Mouse (Mus musculus) forebrain, postnatal 0 days (tissue): ENCODE data around the gene Utp18. TPM values are rescaled to one million over a fixed set of nuclear protein-coding genes. Genes with fewer than 3 reads are reported as not detected.
"Not testable (repeated sequence)": the region's sequence is repeated elsewhere in the genome, so short reads cannot be mapped to it uniquely, and the experiment has no call there.

ENCODE experiments used
- ATAC-seq: fragments of 200-750 bp; cut with Nextera tagmentation; 2 replicates; pipeline ENCODE4 v1.8.0; 2017; ENCODE audit warnings: mild to moderate bottlenecking, moderate library complexity
- DNase-seq: peaks from one replicate; pipeline ENCODE4 v3.0.0-alpha.2; 2015
- H3K27ac ChIP-seq: fragments of 300-500 bp; sonication (generic); 2 replicates; pipeline ENCODE4 v1.5.1; 2014; ENCODE audit warnings: low read depth, mild to moderate bottlenecking, antibody characterized with exemption, low read length, moderate library complexity, mixed read lengths
- H3K27me3 ChIP-seq: fragments of 300-500 bp; sonication (generic); 2 replicates; pipeline ENCODE4 v1.6.1; 2014; ENCODE audit warnings: mild to moderate bottlenecking, low read length, mixed read lengths; ENCODE audit not compliant: insufficient read depth
- H3K36me3 ChIP-seq: fragments of 300-500 bp; sonication (generic); 2 replicates; pipeline ENCODE4 v1.6.1; 2014; ENCODE audit warnings: mild to moderate bottlenecking, moderate library complexity; ENCODE audit not compliant: insufficient read depth
- H3K4me1 ChIP-seq: fragments of 300-500 bp; sonication (generic); 2 replicates; pipeline ENCODE4 v1.6.1; 2014; ENCODE audit warnings: antibody characterized with exemption; ENCODE audit not compliant: insufficient read depth
- H3K4me2 ChIP-seq: fragments of 300-500 bp; sonication (generic); 2 replicates; pipeline ENCODE4 v1.6.1; 2014; ENCODE audit warnings: low read depth, mild to moderate bottlenecking, moderate library complexity
- H3K4me3 ChIP-seq: fragments of 300-500 bp; sonication (generic); 2 replicates; pipeline ENCODE4 v1.5.1; 2014; ENCODE audit warnings: low read depth, low read length, mixed read lengths
- H3K9ac ChIP-seq: fragments of 300-500 bp; sonication (generic); 2 replicates; pipeline ENCODE4 v1.6.1; 2014; ENCODE audit warnings: mild to moderate bottlenecking
- H3K9me3 ChIP-seq: fragments of 300-500 bp; sonication (generic); 2 replicates; pipeline ENCODE4 v1.6.1; 2016; ENCODE audit warnings: low read length
- CTCF ChIP-seq: sonication (generic); IDR thresholded peaks from 2 replicates; pipeline ENCODE4 v1.5.1; 2016; ENCODE audit warnings: antibody characterized with exemption, control low read depth, low read depth
- WGBS: fragments of 180-500 bp; shearing (Covaris S2); extraction: QIAGEN DNeasy Blood & Tissue Kit; methylation state at CpG from one replicate; pipeline ENCODE4 v1.1.7; 2014; 5-methylcytosine and 5-hydroxymethylcytosine counted together
- polyA plus RNA-seq: library from polyadenylated mRNA; unstranded; fragments of >200 nt; fragmentation: Nextera tagmentation; extraction: Ambion mirVana; gene quantifications from 2 replicates; pipeline ENCODE4 v1.2.1, GENCODE M21; 2015
- total RNA-seq: library from RNA; depleted of rRNA; stranded (reverse); fragments of >200 nt; gene quantifications from 2 replicates; pipeline ENCODE4 v1.2.3, GENCODE M21; 2014; rRNA removed

Gene Utp18
- 38.4 and 38.9 TPM in 2 replicates for total RNA-seq
- 26.0 and 27.5 TPM in 2 replicates for polyA plus RNA-seq

DNA sequence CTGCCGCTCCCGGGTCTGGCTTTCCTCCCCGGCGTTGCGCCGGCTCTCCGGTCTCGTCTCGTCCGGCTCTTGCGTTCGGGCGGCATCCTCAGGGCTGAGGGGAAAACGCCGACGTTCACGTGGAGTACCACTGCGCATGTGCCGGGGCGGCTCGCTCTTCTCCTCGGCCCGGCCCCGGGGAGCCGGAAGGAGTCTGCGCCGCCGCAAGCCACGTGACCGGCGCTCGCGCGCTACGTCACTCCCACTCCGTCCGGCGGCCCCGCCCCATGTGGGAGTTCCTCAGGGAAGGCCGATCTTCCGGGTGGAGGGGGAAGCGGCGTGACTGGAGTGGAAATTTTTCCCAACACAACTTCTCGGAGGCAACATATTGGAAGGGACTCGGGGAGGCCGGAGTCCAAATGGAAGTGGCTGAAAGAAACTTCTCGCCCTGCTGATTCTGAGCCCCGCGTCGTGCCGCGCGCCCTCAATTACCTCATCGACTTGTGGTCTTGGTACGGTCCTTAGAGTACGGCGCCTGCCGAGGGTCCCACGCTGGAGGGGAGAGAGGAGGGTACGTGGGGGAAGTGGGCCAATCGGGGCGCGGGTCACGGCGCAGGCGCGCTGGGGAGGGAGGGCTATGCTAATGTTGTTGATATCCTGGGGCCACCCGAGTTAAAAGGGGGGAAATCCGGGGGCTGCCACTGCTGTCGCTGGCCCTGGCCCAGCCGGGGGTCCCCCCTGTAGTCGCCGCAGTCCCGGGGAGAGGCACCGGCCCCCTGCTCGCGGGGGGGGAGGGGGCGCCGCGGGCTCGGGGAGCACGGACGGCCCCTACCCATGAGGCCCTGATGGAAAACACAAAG is at the start of gene Utp18, which contains the start of gene Mbtd1:
TSS of gene Utp18 (minus strand) at position 195 of the 839 bp plus-strand sequence.
TSS of gene Mbtd1 (plus strand) at position 281 of the 839 bp plus-strand sequence.
- Histone ChIP-seq H3K27me3 (no peaks in the 10 kb centered on the region), H3K9ac (peak within 1 kb of the TSS; percentile 86), H3K4me2 (peak within 1 kb of the TSS; percentile 92), H3K9me3 (no peaks in the 10 kb centered on the region), H3K36me3 (peaks cover 2% of the 10 kb centered on the region; the same call in 1 of the 2 replicates), H3K4me1 (peaks cover 13% of the 10 kb centered on the region), H3K27ac (peak within 1 kb of the TSS; percentile 96), H3K4me3 (peak within 1 kb of the TSS; percentile 88)
- WGBS: 1% methylated on average over 83 of the region's 83 CpGs
- peak; percentile 97 for ATAC-seq
- no peak for TF ChIP-seq CTCF
- DNase-seq: peak; percentile 100

DNA sequence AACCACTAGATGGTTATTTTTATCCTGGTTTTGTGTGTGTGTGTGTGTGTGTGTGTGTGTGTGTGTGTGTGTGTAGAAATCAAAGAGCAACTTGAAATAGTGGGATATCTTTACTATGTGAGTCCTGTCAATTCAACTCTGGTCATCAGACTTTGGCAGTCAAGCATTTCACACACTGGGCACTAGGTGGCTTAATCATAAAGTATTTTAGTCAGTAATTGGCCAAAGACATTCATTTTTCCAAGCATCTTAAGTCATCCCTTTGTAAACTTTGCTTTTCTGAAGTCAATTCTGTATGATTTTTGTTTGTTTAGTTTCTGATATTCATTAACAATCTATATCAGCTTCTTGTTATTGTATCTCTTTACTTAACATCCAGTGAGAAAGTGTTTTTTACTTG is 43.5 kb upstream of the Utp18 start:
- no peaks in the 10 kb centered on the region for H3K9me3 ChIP-seq
- H3K4me2 ChIP-seq: no peak overlapping the region
- no peak for ATAC-seq
- no peak overlapping the region for H3K27ac ChIP-seq
- TF ChIP-seq CTCF: no peak
- H3K27me3 ChIP-seq: no peaks in the 10 kb centered on the region
- no peak for DNase-seq
- H3K4me1 ChIP-seq: no peaks in the 10 kb centered on the region
- H3K4me3 ChIP-seq: no peak overlapping the region
- peaks cover 66% of the 10 kb centered on the region for H3K36me3 ChIP-seq
- H3K9ac ChIP-seq: no peak overlapping the region

DNA sequence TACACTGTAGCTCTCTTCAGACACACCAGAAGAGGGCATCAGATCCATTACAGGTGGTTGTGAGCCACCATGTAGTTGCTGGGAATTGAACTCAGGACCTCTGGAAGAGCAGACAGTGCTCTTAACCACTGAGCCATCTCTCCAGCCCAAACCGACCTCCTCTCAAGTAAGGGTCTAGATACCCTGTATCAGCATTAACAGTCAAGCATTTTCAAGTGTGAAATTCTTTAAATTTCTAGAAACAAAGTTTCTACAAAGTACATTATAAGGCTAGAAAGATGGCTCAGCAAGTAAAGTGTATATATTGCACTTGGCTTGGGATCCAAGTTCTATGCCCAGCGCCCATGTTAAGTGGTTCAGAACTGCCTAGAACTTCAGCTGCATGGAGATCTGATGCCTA is 29.5 kb upstream of the Utp18 start:
- not testable (repeated sequence) for H3K4me1 ChIP-seq, H3K4me3 ChIP-seq, H3K9ac ChIP-seq, H3K27ac ChIP-seq, H3K9me3 ChIP-seq, DNase-seq, ATAC-seq, H3K27me3 ChIP-seq, H3K4me2 ChIP-seq
- H3K36me3 ChIP-seq: peaks cover 33% of the 10 kb centered on the region
- WGBS: 97% methylated on average over 2 of the region's 2 CpGs

DNA sequence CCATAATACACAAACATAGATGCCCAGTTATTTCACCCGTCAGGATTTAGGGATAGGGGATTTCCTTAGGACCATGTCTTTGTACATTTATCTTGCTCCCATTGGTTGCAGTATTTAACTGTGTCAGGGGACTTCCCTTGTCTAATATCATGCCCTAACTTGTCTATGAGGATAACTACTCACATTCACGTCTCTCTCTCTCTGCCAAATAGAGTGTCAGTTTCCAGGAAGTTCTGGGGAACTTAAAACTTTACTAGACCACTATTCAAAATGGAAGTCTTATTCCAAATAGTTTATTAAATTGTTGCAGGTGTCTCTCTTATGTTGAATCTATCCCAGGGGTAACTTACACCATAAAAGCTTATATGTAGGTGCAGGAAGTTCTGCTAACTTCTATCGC is 26.0 kb upstream of the Utp18 start:
- peaks cover 35% of the 10 kb centered on the region for H3K36me3 ChIP-seq
- H3K4me1 ChIP-seq: no peaks in the 10 kb centered on the region
- H3K4me3 ChIP-seq: no peak overlapping the region
- no peak for DNase-seq
- TF ChIP-seq CTCF: no peak
- no peak overlapping the region for H3K9ac ChIP-seq
- no peak for ATAC-seq
- no peaks in the 10 kb centered on the region for H3K27me3 ChIP-seq
- 88% methylated on average over 3 of the region's 3 CpGs for WGBS
- H3K27ac ChIP-seq: no peak overlapping the region
- no peaks in the 10 kb centered on the region for H3K9me3 ChIP-seq
- H3K4me2 ChIP-seq: no peak overlapping the region

DNA sequence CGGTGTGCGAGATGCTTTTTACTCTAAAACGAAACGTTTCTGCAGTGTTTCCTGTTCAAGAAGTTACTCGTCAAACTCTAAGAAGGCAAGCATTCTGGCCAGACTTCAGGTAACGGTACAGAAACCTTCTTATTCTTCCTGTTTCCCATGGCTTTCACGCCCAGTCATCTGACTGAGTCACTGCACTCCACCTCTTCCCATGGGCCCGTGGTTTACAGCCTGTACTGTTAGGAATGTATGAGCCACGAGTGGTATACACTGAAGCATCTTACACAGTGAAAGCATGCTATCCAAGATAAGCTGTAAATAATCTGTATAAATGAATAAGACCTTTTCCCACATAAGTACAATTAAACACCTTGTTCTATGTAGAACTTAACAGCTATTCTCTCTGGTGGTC is 23.3 kb upstream of the Utp18 start:
- no peaks in the 10 kb centered on the region for H3K4me1 ChIP-seq
- no peak overlapping the region for H3K4me3 ChIP-seq
- WGBS: 89% methylated on average over 9 of the region's 9 CpGs
- DNase-seq: no peak
- H3K36me3 ChIP-seq: peaks cover 44% of the 10 kb centered on the region
- TF ChIP-seq CTCF: no peak
- H3K27me3 ChIP-seq: no peaks in the 10 kb centered on the region
- no peak overlapping the region for H3K4me2 ChIP-seq
- H3K27ac ChIP-seq: no peak overlapping the region
- ATAC-seq: no peak
- no peaks in the 10 kb centered on the region for H3K9me3 ChIP-seq
- no peak overlapping the region for H3K9ac ChIP-seq

DNA sequence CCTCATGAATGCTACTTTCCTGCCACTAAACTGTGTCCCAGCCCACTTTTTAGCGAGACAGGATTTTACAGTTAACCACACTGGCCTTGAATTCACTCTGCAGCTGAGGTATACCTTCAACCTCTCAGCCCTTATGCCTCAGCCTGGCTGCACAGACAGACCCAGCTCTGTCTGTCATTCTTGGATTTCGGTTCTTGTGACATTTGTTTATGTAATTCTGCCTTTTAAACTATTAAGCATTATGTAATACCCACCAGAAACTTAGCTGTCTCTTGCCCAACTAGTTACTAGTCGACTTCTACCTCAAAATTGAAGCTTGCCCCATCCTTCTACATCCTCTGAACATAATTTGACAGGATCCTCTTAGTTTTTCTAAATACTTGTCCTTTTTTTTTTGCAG is 22.3 kb upstream of the Utp18 start:
- H3K4me2 ChIP-seq: no peak overlapping the region
- peaks cover 40% of the 10 kb centered on the region for H3K36me3 ChIP-seq
- no peak for TF ChIP-seq CTCF
- H3K4me1 ChIP-seq: no peaks in the 10 kb centered on the region
- H3K27ac ChIP-seq: no peak overlapping the region
- WGBS: 90% methylated on average over 3 of the region's 3 CpGs
- no peak for DNase-seq
- H3K27me3 ChIP-seq: no peaks in the 10 kb centered on the region
- H3K9me3 ChIP-seq: no peaks in the 10 kb centered on the region
- no peak overlapping the region for H3K4me3 ChIP-seq
- H3K9ac ChIP-seq: no peak overlapping the region
- no peak for ATAC-seq

DNA sequence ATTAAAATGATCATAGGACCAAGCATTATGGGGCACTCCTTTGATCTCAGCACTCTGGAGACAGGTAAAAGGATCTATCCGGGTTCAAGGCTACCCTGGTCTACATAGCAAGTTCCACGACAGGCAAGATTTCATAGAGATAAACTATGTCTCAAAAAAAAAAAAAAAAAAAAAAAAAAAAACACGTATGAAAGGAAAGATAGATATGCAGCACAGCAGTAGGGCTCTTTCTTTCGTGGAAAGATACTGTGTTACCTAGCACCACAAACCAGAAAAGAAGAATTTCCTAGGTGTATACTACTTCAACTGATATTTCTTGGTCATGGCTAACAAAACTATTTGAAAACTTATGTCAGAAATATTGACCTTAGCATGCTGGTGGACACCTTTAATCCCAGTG is 21.3 kb upstream of the Utp18 start:
- ATAC-seq: no peak
- Histone ChIP-seq H3K27ac (no peak overlapping the region), H3K4me1 (no peaks in the 10 kb centered on the region), H3K4me2 (no peak overlapping the region), H3K27me3 (no peaks in the 10 kb centered on the region), H3K36me3 (peaks cover 40% of the 10 kb centered on the region), H3K9me3 (no peaks in the 10 kb centered on the region), H3K4me3 (no peak overlapping the region), H3K9ac (no peak overlapping the region)
- 79% methylated on average over 4 of the region's 4 CpGs for WGBS
- TF ChIP-seq CTCF: no peak
- DNase-seq: no peak
